Mouse (Mus musculus): ENCODE measurements around the gene Rbm20.

- TF ChIP-seq CTCF (IDR thresholded peaks at IDR 0.05; ENCODE audit: insufficient read depth, low read length), result no peak
- TF ChIP-seq POLR2A (IDR thresholded peaks at IDR 0.05; ENCODE audit: borderline replicate concordance, extremely low read depth, low read depth, low read length), result no peak
These were observed 102.3 kb downstream of the Rbm20 start for GRCm38 (mm10) chr19:53779402-53779801.

Data from lung, adult 2 months (tissue).